Mouse (Mus musculus) midbrain, postnatal 0 days (tissue): ENCODE measurements at regions not wholly inside any gene's neighbourhood (a gene's known extent, or its start where the extent isn't known, plus 50 kb on each side); places are given as distances from the start of the nearest gene placed in this dataset.
A peak's percentile ranks its signal among the peaks of the same experiment; 100 is the strongest.

Source experiments
- ATAC-seq: fragments of 200-750 bp; cut with Nextera tagmentation; 2 replicates; pipeline ENCODE4 v1.8.0; 2017; ENCODE audit warnings: moderate number of reproducible peaks, mild to moderate bottlenecking, moderate TSS enrichment, moderate library complexity; ENCODE audit not compliant: low FRiP score
- DNase-seq: peaks from one replicate; pipeline ENCODE4 v3.0.0-alpha.2; 2015; ENCODE audit warnings: low spot score
- H3K27ac ChIP-seq: fragments of 300-500 bp; sonication (generic); 2 replicates; pipeline ENCODE4 v1.5.1; 2014; ENCODE audit warnings: low read depth, mild to moderate bottlenecking, low read length, mixed read lengths
- H3K27me3 ChIP-seq: fragments of 300-500 bp; sonication (generic); 2 replicates; pipeline ENCODE4 v1.6.1; 2014; ENCODE audit warnings: low read length, control low read depth, mixed read lengths; ENCODE audit not compliant: insufficient read depth
- H3K36me3 ChIP-seq: fragments of 300-500 bp; sonication (generic); 2 replicates; pipeline ENCODE4 v1.6.1; 2014; ENCODE audit warnings: low read length, control low read depth, mixed read lengths; ENCODE audit not compliant: insufficient read depth
- H3K4me1 ChIP-seq: fragments of 300-500 bp; sonication (generic); 2 replicates; pipeline ENCODE4 v1.6.1; 2014; ENCODE audit warnings: mild to moderate bottlenecking, control low read depth, antibody characterized with exemption, low read length, mixed read lengths; ENCODE audit not compliant: insufficient read depth
- H3K4me2 ChIP-seq: fragments of 300-500 bp; sonication (generic); 2 replicates; pipeline ENCODE4 v1.6.1; 2014; ENCODE audit warnings: low read depth, mild to moderate bottlenecking, low read length, mixed read lengths; ENCODE audit not compliant: poor library complexity, severe bottlenecking
- H3K4me3 ChIP-seq: fragments of 300-500 bp; sonication (generic); 2 replicates; pipeline ENCODE4 v1.5.1; 2014; ENCODE audit warnings: low read depth, mild to moderate bottlenecking, low read length, moderate library complexity
- H3K9ac ChIP-seq: fragments of 300-500 bp; sonication (generic); replicated peaks from 2 replicates; pipeline ENCODE4 v1.6.1; 2014; ENCODE audit warnings: mild to moderate bottlenecking, low read length, moderate library complexity, mixed read lengths; ENCODE audit not compliant: poor library complexity, severe bottlenecking
- H3K9me3 ChIP-seq: fragments of 300-500 bp; sonication (generic); 2 replicates; pipeline ENCODE4 v1.6.1; 2016; ENCODE audit warnings: low read length, control low read depth
- CTCF ChIP-seq: IDR thresholded peaks from 2 replicates; pipeline ENCODE4 v1.5.1; 2016; ENCODE audit warnings: antibody characterized with exemption, mild to moderate bottlenecking
- WGBS: fragments of 180-500 bp; shearing (Covaris S2); extraction: QIAGEN DNeasy Blood & Tissue Kit; methylation state at CpG from one replicate; pipeline ENCODE4 v1.1.7; 2014; 5-methylcytosine and 5-hydroxymethylcytosine counted together

- DNase-seq (no peak), ATAC-seq (no peak)
- Histone ChIP-seq H3K36me3 (no peaks in the 10 kb centered on the region), H3K4me3 (no peak overlapping the region), H3K9me3 (no peaks in the 10 kb centered on the region), H3K27ac (no peak overlapping the region), H3K9ac (no peak overlapping the region), H3K27me3 (no peaks in the 10 kb centered on the region), H3K4me1 (no peaks in the 10 kb centered on the region), H3K4me2 (no peak overlapping the region)
- 72% methylated on average over 6 of the region's 6 CpGs for WGBS
- TF ChIP-seq CTCF: no peak
Observed at GRCm38 (mm10) chr5:64521401-64521800, 281.8 kb upstream of the Klf3 start.

DNA sequence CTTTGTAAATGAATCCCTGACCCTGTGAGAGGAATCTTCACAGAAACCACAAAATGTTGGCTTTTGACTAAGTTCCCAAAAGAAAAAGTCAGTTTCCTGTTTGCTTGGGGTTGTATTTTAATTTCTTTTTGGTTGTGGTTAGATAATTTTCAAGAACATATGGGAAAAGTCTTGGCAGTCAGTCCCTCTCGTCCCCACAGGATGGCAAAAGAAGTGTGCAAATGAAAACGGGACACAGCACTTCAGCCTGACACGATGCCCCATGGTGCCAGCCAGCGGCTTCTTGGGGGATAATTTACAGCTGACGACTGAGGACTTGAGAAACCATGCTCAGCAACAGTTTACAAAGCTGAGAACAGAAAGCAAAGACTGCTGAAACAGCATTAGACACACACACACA, 281.2 kb upstream of the Klf3 start:
- H3K9me3 ChIP-seq: no peaks in the 10 kb centered on the region
- TF ChIP-seq CTCF: peak; percentile 47
- no peaks in the 10 kb centered on the region for H3K27me3 ChIP-seq
- ATAC-seq (no peak), DNase-seq (no peak)
- no peak overlapping the region for H3K27ac ChIP-seq
- no peak overlapping the region for H3K4me2 ChIP-seq
- 33% methylated on average over 5 of the region's 5 CpGs for WGBS
- no peak overlapping the region for H3K9ac ChIP-seq
- no peaks in the 10 kb centered on the region for H3K4me1 ChIP-seq
- no peaks in the 10 kb centered on the region for H3K36me3 ChIP-seq
- H3K4me3 ChIP-seq: no peak overlapping the region

GRCm38 (mm10) chr5:64526521-64526920, 276.7 kb upstream of the Klf3 start:
- H3K27me3 ChIP-seq: no peaks in the 10 kb centered on the region
- no peak for DNase-seq
- TF ChIP-seq CTCF: no peak
- ATAC-seq: no peak
- no peaks in the 10 kb centered on the region for H3K36me3 ChIP-seq
- WGBS: 93% methylated on average over 3 of the region's 3 CpGs
- no peak overlapping the region for H3K9ac ChIP-seq
- H3K9me3 ChIP-seq: no peaks in the 10 kb centered on the region
- H3K4me1 ChIP-seq: no peaks in the 10 kb centered on the region
- H3K4me3 ChIP-seq: no peak overlapping the region
- no peak overlapping the region for H3K27ac ChIP-seq
- H3K4me2 ChIP-seq: no peak overlapping the region

GRCm38 (mm10) chr5:64527962-64528361, 275.2 kb upstream of the Klf3 start:
- TF ChIP-seq CTCF: no peak
- H3K27ac ChIP-seq: no peak overlapping the region
- H3K27me3 ChIP-seq: no peaks in the 10 kb centered on the region
- no peaks in the 10 kb centered on the region for H3K36me3 ChIP-seq
- H3K4me2 ChIP-seq: no peak overlapping the region
- no peaks in the 10 kb centered on the region for H3K4me1 ChIP-seq
- H3K9me3 ChIP-seq: no peaks in the 10 kb centered on the region
- DNase-seq (no peak), ATAC-seq (no peak)
- no peak overlapping the region for H3K9ac ChIP-seq
- no peak overlapping the region for H3K4me3 ChIP-seq
- 74% methylated on average over 3 of the region's 3 CpGs for WGBS

- Histone ChIP-seq H3K27me3 (no peaks in the 10 kb centered on the region), H3K9me3 (no peaks in the 10 kb centered on the region), H3K27ac (no peak overlapping the region), H3K4me2 (no peak overlapping the region), H3K4me1 (no peaks in the 10 kb centered on the region), H3K36me3 (no peaks in the 10 kb centered on the region), H3K9ac (no peak overlapping the region), H3K4me3 (no peak overlapping the region)
- DNase-seq (no peak), ATAC-seq (no peak)
- TF ChIP-seq CTCF: no peak
- 92% methylated on average over 4 of the region's 4 CpGs for WGBS
Observed at GRCm38 (mm10) chr5:64534371-64534770, 268.8 kb upstream of the Klf3 start.

GRCm38 (mm10) chr5:64534947-64535346, 268.2 kb upstream of the Klf3 start:
- Histone ChIP-seq H3K4me1 (no peaks in the 10 kb centered on the region), H3K36me3 (no peaks in the 10 kb centered on the region), H3K4me2 (no peak overlapping the region), H3K4me3 (no peak overlapping the region), H3K27ac (no peak overlapping the region), H3K27me3 (no peaks in the 10 kb centered on the region), H3K9me3 (no peaks in the 10 kb centered on the region), H3K9ac (no peak overlapping the region)
- WGBS: 94% methylated on average over 6 of the region's 6 CpGs
- no peak for DNase-seq
- no peak for TF ChIP-seq CTCF
- ATAC-seq: no peak

DNA sequence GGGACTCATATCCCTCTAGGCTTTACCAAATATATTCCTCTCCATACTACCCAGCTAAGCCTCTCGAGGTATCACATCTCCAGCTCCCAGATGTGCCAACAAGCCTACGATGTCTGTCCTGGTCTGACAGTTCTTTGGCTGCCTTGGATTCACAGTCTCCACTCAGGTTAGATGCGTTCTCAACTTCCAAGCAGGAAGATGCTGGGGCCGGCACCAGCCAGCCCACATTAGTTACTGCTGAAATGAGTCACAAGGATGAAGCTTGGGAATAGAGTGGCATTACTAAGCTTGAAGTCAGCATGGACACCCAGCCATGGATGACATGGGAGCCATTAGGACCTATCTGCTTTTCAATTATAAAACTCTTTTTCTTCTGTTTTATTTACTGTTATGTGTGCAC, 267.6 kb upstream of the Klf3 start:
- H3K27me3 ChIP-seq: no peaks in the 10 kb centered on the region
- H3K4me1 ChIP-seq: no peaks in the 10 kb centered on the region
- DNase-seq (no peak), ATAC-seq (no peak)
- H3K9ac ChIP-seq: no peak overlapping the region
- WGBS: 94% methylated on average over 4 of the region's 4 CpGs
- no peaks in the 10 kb centered on the region for H3K9me3 ChIP-seq
- no peaks in the 10 kb centered on the region for H3K36me3 ChIP-seq
- no peak for TF ChIP-seq CTCF
- H3K4me3 ChIP-seq: no peak overlapping the region
- no peak overlapping the region for H3K27ac ChIP-seq
- no peak overlapping the region for H3K4me2 ChIP-seq
